9 mouse cellular contexts compared by ENCODE assay signal in the genomic region with DNA sequence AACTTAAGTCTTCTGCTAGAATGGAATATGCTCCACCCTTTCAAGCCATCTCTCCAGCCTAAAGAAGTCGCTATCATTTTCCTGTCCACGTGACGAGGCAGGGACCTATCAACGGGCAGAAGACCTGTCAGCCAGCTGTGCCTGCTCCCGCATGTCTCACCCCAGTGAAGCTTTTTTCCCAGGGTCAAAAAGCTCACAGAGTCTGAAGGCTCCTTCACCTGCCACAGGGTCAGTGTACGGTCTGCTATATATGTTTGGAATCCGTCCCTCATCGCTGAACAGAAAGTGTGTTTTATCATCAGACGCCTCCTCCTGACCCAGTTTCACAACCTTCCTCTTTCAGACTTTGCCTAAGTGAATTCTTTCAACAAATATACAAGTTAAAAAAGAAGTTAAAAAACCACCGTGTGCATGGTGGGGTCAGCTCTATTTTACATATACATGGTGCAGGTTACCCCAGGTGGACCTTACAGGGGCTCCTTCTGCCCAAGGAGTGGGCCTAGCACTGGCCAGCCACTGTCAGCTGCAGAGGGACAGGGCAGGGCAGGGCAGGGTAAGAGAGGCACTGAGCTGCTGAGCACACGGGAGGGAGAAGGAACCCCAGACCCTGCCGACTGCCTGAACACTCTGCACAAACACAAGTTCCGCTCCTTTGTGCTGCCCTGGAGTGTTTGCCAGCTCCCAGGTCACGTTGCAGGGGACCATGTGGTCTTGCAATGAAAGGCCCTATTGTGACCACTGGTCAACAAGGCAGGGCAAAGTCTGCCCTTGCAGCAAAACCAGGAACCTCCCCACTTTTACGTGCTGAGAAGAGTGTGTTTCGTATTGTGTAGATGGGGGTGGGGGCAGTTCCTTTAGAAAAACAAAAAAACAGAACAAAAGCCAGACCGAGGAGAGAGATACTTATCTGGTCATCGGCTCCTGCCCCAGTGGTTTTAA.
DNase-seq lines count a peak whose midpoint lies in the region; ATAC-seq and TF ChIP-seq lines count a peak whose summit lies in the region.
"Had no signal": no experiment of that assay in that cellular context is flagged by ENCODE, and none has a peak within 500 bp of the region (broad histone marks: within the 10 kb centered on the region; RNA-seq: fewer than 3 reads in every experiment).

No protein-coding gene starts in this region.

- H3K27me3 ChIP-seq in forebrain, embryonic 14.5 days (replicated peaks; ENCODE audit: control insufficient read depth, insufficient read depth, low read length) = no peaks in the 10 kb centered on the region
- H3K27me3 ChIP-seq in hindbrain, embryonic 13.5 days = no peaks in the 10 kb centered on the region
- H3K27me3 ChIP-seq in neural tube, embryonic 13.5 days = no peaks in the 10 kb centered on the region
- H3K27me3 ChIP-seq: embryonic facial prominence, embryonic 15.5 days had no signal

- peak; percentile 64; the same call in 1 of the 2 replicates for TF ChIP-seq POLR2A in lung, adult 2 months (IDR thresholded peaks at IDR 0.05; ENCODE audit: borderline replicate concordance, extremely low read depth, low read depth, low read length)

- WGBS in forebrain, embryonic 14.5 days = 49% methylated on average over 18 of the region's 18 CpGs
- 44% methylated on average over 18 of the region's 18 CpGs for WGBS in hindbrain, embryonic 13.5 days
- WGBS in lung, adult 2 months = 25% methylated on average over 18 of the region's 18 CpGs
- WGBS in neural tube, embryonic 13.5 days = 47% methylated on average over 18 of the region's 18 CpGs

- no peak overlapping the region for H3K27ac ChIP-seq in forebrain, embryonic 14.5 days (ENCODE audit: low read depth, low read length)
- H3K27ac ChIP-seq in hindbrain, embryonic 13.5 days = no peak overlapping the region
- no peak overlapping the region for H3K27ac ChIP-seq in neural tube, embryonic 13.5 days (replicated peaks)
- H3K27ac ChIP-seq: embryonic facial prominence, embryonic 15.5 days had no signal

- H3K9me3 ChIP-seq in forebrain, embryonic 14.5 days (replicated peaks; ENCODE audit: control insufficient read depth, low read length) = no peaks in the 10 kb centered on the region
- H3K9me3 ChIP-seq in hindbrain, embryonic 13.5 days = no peaks in the 10 kb centered on the region
- no peaks in the 10 kb centered on the region for H3K9me3 ChIP-seq in neural tube, embryonic 13.5 days
- H3K9me3 ChIP-seq: embryonic facial prominence, embryonic 15.5 days had no signal

- no peak overlapping the region for H3K9ac ChIP-seq in forebrain, embryonic 14.5 days (ENCODE audit: low read length)
- no peak overlapping the region for H3K9ac ChIP-seq in hindbrain, embryonic 13.5 days
- H3K9ac ChIP-seq in neural tube, embryonic 13.5 days = no peak overlapping the region
- H3K9ac ChIP-seq: embryonic facial prominence, embryonic 15.5 days had no signal

- ATAC-seq in forebrain, embryonic 14.5 days = peak; percentile 65
- ATAC-seq in hindbrain, embryonic 13.5 days (ENCODE audit: low FRiP score) = peak; percentile 74; the same call in 1 of the 2 replicates
- peak; percentile 70 for ATAC-seq in neural tube, embryonic 13.5 days (ENCODE audit: low read depth)

- intact Hi-C loops in gastrocnemius, postnatal 14 days (cut with DNase I; ENCODE audit: low total_unique reads) = no loop called here

- TF ChIP-seq CTCF in lung, adult 2 months (IDR thresholded peaks at IDR 0.05; ENCODE audit: insufficient read depth, low read length) = no peak

- DNase-seq in gastrocnemius, postnatal 14 days = peak; percentile 28
- no peak for DNase-seq in gastrocnemius, adult 8-10 months (ENCODE audit: low spot score in 2 of 2)
- DNase-seq in forebrain, embryonic 14.5 days (ENCODE audit: low spot score) = peak; percentile 39
- DNase-seq in layer of hippocampus, adult 9-10 months (ENCODE audit: low spot score) = peak; percentile 71
- no peak for DNase-seq in lung, adult 2 months
- peak; percentile 77 for DNase-seq in thymus, postnatal 0 days (ENCODE audit: low spot score)

- no peaks in the 10 kb centered on the region; the same call in 1 of the 2 replicates for H3K4me1 ChIP-seq in forebrain, embryonic 14.5 days (ENCODE audit: control insufficient read depth, insufficient read depth, low read length)
- H3K4me1 ChIP-seq in hindbrain, embryonic 13.5 days (replicated peaks) = peaks cover 10% of the 10 kb centered on the region
- H3K4me1 ChIP-seq in lung, adult 2 months (ENCODE audit: control insufficient read depth, insufficient read depth, low read length) = peaks cover 17% of the 10 kb centered on the region
- peaks cover 10% of the 10 kb centered on the region for H3K4me1 ChIP-seq in neural tube, embryonic 13.5 days (replicated peaks)

- H3K4me2 ChIP-seq in forebrain, embryonic 14.5 days (ENCODE audit: low read length) = 0 out of 2 replicates have a peak overlapping the region, but pooled peaks have one; percentile 7
- peak overlapping the region; percentile 1; the same call in 1 of the 2 replicates for H3K4me2 ChIP-seq in hindbrain, embryonic 13.5 days
- H3K4me2 ChIP-seq in neural tube, embryonic 13.5 days = peak overlapping the region; percentile 29
- H3K4me2 ChIP-seq: embryonic facial prominence, embryonic 15.5 days had no signal

- H3K36me3 ChIP-seq in forebrain, embryonic 14.5 days (ENCODE audit: control insufficient read depth, insufficient read depth, low read length) = no peaks in the 10 kb centered on the region
- H3K36me3 ChIP-seq in hindbrain, embryonic 13.5 days = no peaks in the 10 kb centered on the region
- H3K36me3 ChIP-seq in neural tube, embryonic 13.5 days = no peaks in the 10 kb centered on the region
- H3K36me3 ChIP-seq: embryonic facial prominence, embryonic 15.5 days had no signal

- H3K4me3 ChIP-seq in forebrain, embryonic 14.5 days (ENCODE audit: low read depth, low read length) = no peak overlapping the region
- H3K4me3 ChIP-seq in hindbrain, embryonic 13.5 days = no peak overlapping the region
- peak overlapping the region; percentile 15 for H3K4me3 ChIP-seq in lung, adult 2 months (replicated peaks; ENCODE audit: extremely low read depth, low read depth, low read length)
- no peak overlapping the region for H3K4me3 ChIP-seq in neural tube, embryonic 13.5 days
- H3K4me3 ChIP-seq: embryonic facial prominence, embryonic 15.5 days had no signal

Comparison
In these comparisons a context has a peak if more than half of its experiments do, and no peak if none do; other contexts are left out.
1. DNase-seq: peak in gastrocnemius, postnatal 14 days (single experiment), forebrain, embryonic 14.5 days (single experiment), layer of hippocampus, adult 9-10 months (single experiment) and thymus, postnatal 0 days (single experiment); none in gastrocnemius, adult 8-10 months (0 of 2) and lung, adult 2 months (single experiment).
2. Peak in every context shown above with its lines, with median percentiles within 50 percentile points of each other: ATAC-seq and H3K4me2 ChIP-seq.